Mouse (Mus musculus): ENCODE results near the gene Dctpp1.

Gene Dctpp1

DNA sequence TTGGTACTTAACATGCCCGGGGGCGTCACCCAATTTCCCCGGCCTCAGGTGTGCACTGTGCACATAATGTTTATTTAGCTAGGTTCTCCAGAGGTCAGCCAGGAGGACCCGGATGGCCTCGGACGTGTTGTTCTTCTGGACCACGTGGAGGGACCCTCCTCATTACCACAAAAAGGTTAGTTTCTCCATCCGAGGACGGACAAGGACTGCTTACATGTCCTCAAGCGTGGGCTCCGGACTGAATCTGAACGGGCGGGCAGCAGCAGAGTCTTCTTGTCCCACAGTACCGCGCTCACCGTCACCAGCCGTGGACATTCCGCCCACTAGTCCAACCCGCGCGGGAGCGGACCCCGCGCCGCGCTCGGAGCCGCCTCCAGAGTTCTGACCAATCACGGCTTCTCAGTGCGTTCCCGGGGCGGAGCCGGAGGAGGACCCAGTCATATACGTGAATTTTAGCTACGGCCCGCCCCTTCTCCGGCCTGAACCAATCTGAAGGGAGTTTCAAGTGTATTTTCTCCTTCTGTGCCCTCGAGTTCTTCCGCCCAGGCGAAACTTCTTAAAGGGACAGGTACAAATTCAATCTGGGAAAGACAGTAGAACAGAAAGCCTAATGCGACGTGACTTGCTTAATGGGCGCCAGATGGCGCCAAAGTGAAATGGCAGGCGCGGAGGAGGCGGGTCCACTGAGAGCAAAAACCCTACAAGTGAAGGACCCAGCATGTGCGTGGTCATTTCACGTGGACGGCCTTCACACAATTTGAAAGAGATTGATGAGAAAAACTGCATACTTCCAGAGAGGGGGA lies at the start of gene Dctpp1:
TSS of gene Dctpp1 (minus strand) at position 401 of the 803 bp plus-strand sequence.
- peak; percentile 95 for DNase-seq

DNA sequence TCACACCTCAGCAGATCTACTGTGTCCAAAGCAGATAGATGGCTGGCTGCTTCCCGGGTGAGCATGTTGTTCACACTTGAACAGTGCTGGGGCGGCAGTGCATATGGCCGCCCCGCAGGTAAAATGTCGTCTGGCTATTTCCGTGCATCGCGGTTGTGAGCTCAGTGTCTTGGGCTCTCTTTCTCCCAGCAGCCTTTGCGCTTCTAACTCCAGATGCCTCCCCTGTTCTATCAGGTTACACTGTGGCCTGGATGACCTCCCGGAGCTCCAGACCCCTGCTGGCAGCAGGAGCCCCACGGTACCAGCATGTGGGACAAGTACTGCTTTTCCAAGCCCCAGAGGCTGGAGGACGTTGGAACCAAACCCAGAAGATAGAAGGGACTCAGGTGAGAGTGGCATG lies 49.4 kb upstream of the Dctpp1 start:
- DNase-seq: no peak

DNA sequence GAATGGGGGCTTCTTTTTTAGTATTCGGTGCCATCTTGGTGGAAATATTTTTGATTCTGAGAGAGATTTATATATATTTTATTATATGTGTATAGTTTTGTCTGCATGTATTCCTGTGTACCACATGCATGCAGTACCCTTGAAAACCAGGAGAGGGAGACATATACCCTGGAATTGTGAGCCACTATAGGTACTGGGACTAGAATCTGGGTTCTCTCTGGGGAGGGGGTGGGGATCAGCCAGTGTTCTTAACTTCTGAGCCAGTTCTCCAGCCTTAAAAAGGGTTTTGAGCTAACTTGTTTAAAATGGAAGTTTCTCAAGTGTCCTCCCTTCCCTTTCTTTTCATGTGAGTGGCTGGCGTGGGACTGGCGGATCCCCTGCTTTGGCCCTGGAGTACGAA lies 48.4 kb upstream of the Dctpp1 start:
- DNase-seq: peak; percentile 49

DNA sequence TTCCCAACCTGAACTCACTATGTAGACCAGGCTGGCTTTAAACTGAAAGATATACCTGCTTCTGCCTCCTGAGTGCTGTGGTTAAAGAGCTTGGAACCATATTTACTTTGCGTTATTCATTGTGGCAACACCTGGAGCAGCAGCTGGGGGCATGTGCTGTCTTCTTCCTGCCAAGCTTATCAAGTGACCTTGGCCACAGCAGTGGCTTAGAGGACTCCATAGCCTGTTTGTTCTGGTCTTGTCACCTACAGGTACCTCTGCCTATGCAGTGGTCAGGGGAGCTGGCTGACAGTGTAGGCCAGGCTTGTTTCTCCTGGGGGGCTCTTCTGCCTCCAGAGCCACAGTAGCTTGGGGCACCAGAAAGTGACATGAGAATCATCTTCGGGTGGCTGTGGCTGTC lies 47.9 kb upstream of the Dctpp1 start:
- DNase-seq: peak; percentile 47

DNA sequence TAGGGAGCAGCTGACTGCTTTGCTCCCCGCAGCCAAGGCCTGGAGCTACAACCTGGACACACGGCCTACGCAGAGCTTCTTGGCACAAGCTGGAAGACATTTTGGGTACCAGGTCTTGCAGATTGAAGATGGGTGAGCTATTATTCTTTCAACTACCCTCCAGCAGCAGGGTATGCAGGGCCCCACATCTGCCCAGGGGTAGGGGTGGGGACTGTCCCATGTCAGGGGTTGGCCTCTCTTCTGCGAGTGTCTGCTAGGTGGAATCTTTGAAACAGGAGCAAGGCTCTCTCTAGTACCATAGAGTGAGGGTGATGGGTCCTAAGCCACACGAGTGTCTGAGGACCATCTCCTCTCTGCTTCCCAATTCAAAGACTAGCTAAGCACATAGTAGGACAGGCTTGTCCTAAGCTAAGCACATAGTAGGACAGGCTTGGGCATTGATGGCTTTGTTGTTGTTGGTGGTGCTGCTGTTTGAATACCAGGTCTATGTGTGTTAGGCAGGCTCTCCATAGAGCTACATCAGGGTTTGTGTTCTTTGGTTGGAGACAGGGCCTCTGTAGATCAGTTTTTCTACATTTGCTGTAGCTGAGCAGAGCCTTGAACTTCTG lies 37.2 kb upstream of the Dctpp1 start:
- no peak for DNase-seq

DNA sequence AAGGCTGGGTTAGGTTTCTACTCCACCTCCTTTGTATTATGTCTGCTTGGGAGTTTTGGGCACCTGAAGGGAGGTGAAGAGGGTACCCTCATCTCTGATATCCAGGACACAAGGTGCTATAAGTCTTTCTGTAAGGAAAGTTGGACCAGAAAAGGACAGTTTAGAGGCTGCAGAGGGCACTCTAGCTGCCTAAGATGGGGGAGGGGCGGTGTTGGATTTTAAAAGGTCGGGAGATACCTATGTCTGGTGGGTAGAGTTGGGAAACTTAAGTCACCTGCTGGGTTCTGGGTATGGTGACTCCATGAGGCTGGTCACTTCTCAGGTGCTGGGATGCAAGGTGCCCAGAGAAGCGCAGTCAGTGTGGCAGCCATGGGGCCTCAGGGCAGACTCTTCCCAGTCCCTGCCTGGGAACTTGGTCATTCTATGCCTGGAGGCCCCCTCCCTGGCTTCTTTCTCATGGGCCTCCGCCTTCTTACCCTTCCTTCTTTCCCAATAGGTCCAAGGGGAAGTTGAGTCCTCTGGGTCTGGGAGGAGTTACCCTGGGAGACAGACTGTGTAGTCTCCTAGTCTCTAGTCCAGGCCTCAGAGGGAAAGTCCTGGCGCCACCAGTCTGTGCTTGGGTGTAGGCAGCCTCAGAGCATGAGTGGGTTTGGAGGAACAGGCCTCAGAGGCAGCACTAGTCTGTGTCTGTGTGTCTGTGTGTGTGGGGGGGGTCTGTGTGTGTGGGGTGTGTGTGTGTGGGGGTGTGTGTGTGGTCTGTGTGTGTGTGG lies 36.5 kb upstream of the Dctpp1 start:
- DNase-seq: peak; percentile 64

DNA sequence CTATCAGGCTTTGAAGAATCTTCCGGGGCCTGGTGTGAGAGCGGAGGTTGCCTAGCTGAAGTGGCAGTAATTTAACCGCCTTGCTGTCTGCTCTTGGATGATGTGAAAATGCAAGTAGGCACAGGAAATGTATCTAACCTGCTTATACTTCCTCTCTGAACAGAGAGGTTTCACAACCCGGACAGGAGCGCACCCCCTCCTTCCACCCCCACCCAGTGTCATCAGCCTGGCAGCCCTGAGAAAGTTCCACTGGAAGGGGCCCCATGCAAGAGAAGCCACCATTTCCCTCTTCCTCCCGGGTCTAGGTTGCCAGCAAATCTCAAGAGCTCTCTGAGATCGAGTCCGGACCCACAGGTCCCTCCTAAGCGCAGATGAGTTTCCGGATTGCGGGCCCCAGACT lies 35.6 kb upstream of the Dctpp1 start, which contains the start of gene Itgal:
TSS of gene Itgal (plus strand) at position 163 of the 400 bp plus-strand sequence.
- DNase-seq: peak; percentile 77

DNA sequence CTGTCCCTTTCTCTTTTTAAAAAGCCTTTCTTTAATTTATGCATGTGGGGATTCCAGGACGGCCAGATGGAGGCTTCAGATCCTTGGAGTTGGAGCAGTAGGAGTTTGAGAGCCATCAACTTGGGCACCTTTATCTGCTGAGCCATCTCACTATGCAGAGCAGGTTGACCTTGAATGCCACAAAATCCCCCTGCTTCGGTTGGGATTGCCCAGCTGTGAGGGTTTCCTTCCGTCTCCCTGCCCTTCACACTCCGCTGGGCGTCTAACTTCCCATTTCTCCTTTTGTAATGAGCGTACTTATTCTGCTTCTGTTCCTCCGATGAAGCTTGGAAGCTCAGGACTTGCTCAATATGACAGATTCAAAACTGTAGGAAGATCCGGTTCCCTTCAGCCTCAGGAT lies 29.6 kb upstream of the Dctpp1 start:
- DNase-seq: no peak

DNA sequence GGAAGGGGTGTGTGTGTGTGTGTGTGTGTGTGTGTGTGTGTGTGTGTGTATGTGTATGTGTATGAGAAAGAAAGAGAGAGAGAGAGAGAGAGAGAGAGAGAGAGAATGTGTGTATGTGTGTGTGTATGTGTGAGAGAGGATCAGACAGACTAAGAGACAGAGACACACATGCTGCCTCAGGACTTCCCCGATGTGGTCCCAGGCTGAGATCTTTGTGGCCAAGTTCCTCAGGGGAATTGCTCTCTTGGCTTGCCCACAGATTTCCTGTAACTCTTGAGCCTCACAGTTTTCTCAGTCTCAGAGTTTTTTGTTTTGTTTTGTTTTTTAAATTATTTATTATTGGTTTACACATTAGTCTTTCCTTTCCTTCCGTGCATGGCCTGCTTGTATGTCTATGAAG lies 28.8 kb upstream of the Dctpp1 start:
- DNase-seq: no peak

DNA sequence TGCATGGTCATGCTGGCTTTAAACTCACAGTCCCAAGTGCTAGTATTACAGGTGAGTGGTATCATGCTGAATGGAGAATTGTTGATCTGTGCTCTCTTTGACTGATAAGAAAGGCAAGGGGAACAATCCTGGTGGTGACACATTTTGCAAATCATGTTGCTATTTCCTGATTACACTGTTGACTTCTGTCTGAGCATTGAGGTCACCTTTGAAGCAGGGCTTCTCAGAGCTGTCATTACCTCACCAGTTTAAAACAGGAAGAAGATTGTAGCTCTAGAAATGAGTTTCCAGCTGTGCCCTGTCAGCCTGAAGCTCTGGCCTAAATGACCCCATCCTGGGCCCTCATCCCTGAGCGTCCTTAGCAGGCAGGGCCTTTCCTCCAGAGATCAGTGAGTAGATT lies 27.4 kb upstream of the Dctpp1 start:
- DNase-seq: no peak

DNA sequence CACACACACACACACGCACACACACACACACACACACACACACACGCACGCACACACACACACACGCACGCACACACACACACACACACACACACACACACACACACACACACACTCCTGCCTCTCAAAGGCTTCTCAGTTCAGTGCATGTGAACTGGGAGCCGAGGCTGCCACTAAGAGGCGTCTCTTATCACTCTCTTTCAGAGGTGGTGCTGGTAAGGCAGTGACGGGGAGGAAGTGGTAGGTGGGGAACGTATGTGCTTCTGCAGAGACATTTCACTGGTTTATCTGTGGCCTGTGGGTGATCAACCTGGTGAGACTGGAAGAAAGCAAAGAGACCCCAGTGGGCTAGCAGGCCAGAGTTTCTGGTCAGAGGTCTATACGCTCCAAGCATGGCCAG lies 24.6 kb upstream of the Dctpp1 start:
- DNase-seq: peak; percentile 64

DNA sequence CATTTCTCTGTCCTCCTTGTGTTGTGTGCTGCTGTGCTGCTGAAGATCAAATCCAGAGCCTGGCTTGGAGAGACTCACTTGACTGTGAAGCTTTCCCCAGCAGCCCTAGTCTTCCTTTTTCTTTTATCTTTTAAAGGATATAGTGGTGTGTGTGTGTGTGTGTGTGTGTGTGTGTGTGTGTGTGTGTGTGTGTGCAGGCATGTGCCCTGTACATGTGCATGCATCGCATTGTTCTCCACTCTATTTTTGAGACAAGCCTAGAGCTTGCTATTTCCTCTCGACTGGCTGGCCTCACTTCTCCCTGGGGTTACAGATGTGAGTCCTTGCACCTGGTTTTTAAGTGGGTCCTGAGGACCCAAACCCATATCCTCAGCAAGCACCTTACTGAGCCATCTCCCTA lies 21.7 kb upstream of the Dctpp1 start:
- DNase-seq: peak; percentile 53

DNA sequence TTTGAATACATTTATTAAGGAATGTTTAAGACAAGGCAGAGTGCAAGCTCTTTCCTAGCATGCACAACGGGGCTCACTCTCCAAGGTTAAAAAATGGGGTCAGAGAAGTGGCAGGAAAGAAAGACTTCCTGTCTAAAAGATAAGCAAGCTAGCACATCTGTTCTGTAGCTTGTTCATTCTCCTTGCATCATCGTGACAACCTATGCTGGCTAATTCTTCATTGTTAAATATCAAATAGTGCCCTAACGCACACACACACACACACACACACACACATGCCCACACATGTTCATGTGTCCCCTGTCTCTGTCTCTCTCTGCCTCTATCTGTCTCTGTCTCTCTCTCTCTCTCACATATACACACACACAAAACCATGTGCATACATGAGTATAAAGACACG lies 20.6 kb upstream of the Dctpp1 start:
- DNase-seq: no peak

DNA sequence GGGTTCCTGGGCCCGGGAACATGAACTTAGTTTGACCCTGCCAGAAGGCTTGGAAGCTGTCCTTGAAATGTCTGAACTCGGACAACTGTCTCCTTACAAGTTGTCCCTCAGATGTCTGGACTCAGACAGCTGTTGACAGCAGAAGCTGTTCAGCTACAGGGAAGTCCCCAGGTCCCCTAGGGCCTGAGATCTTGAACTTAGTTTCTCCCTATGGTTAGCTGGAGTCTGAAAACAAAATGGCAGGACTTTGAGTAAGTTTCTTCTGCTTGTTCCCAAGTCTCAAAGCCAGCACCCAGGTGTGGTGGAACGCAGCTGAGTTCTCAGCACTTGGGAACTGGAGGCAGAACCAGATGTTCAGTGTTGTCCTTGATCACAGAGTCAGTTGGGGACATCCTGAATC lies 19.6 kb upstream of the Dctpp1 start:
- peak; percentile 57 for DNase-seq

DNA sequence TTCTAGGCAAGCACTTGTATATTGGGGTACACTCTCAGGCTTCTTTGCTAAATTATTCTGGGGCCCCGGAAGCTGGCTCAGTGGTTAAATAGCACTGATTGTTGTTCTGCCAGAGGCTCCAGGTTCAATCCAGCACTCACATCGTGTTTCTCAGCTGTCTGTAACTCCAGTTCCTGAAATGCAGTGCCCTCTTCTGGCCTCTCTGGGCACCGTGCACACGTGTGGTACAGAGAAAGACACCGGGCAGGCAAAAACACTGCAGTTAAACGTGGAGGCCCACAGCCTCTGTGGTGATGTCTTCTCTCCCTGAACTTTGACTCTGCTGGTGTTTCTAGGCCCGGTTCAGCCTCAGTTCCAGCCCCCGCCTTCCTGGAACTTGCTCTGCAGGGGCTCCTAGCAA lies 17.8 kb upstream of the Dctpp1 start:
- DNase-seq: peak; percentile 85

DNA sequence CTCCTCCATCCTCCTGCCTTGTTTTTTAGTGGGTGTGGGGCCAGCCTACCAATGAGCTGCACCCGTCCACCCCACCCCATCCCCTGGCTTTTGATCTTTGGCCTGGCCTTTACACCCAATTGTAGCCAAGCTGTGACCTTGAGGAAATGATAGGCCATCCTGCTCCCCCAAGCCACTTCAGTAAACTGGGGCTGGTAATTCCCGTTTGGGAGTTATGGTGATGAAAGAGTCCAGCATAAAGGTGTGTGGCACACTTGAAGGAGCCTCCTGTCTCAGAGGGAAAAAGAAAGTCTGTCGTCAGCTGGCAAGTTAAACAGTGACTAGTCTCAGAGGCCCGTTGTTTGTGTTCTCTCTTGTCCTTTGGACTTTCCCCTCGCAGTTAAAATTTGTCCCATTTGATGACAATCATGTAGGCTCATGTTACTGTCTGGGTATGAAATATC lies 16.0 kb upstream of the Dctpp1 start:
- DNase-seq: no peak

DNA sequence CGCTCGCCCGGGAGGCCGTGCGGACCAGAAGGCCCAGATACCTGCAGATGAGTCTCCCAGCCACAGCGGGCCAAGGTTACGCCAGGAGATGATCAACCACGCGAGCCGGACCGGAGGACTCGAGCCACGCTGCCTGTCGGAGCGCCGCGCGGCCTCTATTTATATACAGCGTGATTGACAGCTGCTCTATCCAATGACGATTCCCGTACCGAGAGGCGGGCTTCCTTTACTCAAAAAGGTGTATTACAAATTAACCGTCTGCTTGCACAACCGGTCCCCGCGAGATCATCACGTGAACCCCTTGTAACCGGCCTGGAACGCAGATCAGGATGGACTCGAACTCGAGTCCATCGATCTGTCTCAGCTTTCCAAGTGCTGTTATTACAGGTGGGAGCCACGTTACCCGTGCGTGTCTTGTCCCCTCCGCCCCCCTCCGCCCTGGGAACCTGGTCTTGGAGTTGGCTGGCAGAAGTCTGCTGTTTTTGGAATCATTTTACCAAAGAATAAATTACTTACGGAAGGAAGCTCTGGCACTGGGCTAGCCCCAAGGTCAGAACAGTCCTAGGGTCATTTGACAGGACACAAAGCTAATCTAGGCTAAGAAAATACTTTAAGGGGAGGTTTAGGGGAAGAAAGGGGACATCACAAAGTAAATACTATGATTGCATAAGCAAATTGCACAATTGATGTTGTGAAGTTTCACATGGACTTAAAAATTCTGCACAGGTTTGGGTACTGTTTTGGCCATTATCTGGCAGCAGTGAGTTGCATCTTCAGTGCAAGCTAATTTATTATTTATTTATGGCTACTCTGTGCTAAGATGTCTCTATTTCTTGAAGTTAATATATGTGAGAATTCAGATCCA lies 13.6 kb upstream of the Dctpp1 start, which contains the start of gene Sephs2:
TSS of gene Sephs2 (minus strand) at position 131 of the 865 bp plus-strand sequence.
- DNase-seq: peak; percentile 93

DNA sequence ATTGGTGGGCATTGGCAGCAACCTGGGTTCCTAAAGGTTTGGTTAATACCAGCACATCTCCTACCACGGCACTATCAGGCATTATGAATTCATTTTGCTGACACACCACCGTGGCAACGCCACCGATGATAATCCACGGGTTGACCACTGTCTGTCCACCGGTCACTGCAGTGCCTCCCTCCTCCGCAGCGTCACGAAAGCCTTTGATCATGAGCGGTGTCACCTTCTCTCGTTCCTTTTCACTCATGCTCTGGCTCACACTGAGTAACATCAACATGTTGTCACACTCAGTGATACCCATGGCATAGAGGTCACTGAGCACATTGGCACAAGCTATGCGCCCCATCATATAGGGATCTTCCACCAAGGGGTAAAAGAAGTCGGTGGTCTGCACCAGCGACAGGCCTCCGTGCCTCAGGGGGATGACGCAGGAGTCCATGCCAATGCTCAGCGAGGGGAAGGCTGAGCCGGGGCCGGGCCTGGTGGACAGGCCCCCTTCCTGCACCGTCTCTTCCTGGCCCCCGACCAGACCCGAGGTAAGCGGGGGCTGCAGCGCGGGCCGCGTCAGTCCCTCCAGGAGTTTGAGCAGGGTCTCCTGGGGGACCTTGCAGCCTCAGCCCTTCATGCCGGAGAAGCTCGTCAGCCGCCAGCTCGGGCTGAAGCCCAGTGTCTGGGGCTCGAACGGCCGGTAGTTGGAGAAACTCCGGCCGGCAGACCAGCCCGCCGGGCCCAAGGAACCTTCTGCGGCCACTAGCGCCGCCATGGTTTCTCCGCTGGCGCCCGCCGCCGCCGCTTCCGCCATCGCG lies 12.8 kb upstream of the Dctpp1 start:
- no peak for DNase-seq

DNA sequence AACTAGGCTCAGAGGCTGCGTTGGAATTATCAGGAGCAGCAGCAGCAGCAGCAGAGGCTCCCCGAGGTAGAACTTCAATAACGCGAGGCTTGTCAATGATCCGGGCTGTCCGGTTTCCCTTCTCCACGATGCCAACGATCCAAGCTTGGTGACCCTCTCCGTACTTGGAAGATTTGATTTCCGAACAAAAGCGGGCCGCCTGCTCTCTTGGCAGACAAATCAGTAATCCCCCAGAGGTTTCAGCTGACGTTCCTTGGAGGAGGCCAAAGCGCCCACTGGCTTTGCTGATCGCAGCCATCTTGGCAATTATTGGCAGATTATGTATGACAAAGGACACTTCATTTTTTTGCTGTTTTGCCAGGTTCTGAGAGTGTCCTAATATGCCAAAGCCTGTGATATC lies 12.1 kb upstream of the Dctpp1 start:
- DNase-seq: no peak

DNA sequence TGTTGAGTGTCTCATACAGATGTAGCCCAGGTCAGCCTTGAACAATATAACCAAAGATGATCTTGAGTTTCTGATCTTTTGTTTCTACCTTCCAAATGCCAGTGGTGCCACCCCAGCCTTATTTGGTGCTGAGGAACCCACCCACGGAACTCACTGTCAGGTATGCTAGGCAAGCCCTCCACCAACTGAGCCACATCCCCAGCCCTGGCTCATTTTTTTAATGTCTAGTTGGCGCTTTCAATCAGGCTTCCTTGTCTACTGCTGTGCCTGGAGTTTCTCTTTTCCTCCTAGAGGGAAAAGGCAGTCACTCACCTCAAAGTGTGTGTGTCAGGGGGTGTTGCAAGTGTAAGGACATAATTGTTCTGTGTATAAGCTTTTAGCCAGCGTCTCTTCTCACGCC lies 10.6 kb upstream of the Dctpp1 start:
- no peak for DNase-seq

DNA sequence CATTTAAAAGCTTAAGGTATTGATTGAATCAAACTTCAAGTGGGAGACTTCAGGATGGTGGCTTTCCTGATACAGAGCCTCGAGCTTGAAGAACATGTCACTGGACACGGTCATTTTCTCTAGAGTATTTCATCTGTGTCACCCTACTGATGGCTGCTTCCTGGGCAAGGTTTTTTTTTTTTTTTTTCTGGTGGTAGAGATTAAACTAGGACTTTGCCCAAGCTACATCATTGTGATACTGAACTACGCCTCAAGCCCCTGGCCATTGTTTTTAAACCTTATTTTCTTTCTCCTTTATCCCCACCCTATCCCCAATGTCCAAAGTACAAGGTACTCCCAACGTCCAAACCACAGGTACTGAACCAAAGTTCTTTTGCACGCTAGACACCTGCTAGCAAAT lies 10.2 kb upstream of the Dctpp1 start:
- DNase-seq: no peak

DNA sequence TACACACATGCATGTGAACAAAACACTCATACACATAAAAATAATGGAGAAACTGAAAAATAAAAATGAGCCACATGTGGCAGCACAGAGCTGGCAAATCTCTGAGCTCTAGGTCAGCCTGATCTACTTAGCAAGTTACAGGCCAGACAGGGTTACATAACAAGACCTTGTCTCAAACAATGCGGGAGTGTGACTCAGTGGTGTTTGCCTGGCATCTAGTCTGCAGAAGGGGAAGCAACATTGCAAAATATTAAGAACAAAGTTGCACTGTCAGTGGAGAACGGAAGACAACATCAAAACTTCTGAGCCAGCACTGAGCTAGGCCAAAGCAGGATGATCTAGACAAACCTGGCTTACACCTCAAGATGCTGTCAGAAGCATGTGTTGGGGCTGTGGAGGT lies 9.7 kb upstream of the Dctpp1 start:
- DNase-seq: no peak
